Mouse (Mus musculus): ENCODE data around the gene Six1. TPM values are rescaled to one million over a fixed set of nuclear protein-coding genes. Genes with fewer than 3 reads are reported as not detected.

Gene Six1
- polyA plus RNA-seq, 1 experiment from 2014 or later = 8.3 TPM

DNA sequence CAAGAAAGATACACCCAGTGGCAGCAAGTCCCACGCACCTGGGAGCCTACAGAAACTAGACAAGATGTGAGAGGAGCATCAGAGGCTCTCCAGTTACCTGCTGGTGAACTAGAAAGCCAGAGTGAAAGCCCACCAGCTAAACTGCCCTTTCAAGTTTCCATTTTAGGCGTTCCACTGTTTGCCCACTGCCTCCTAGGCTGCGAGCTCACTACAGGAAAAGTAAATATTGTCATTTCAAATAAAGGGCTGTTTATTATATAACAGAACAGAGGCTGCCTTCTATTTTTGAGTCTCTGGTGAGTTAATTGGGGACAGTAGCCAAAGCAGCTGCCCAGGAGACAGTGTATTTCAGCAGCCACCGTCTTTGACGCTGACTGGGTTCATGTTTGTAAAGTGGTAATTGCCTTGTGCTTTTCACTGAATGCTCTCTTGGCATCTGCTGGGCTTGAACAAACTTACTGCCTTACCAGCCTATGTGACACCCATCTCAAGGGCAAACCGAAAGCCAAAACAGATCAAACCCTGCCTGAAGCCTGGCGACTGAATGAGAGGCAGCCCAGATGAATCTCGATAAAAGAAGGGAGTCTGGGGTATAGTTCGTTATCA, 7.2 kb upstream of the Six1 start:
- Histone ChIP-seq H3K27me3 (ENCODE audit: low read depth, poor library complexity, severe bottlenecking) (peaks cover 24% of the 10 kb centered on the region), H3K27ac (replicated peaks) (no peak overlapping the region), H3K9me3 (replicated peaks) (no peaks in the 10 kb centered on the region), H3K4me1 (no peaks in the 10 kb centered on the region), H3K36me3 (no peaks in the 10 kb centered on the region), H3K4me3 (no peak overlapping the region)
- WGBS = 65% methylated on average over 9 of the region's 9 CpGs
- no peak for DNase-seq (ENCODE audit: low spot score)

DNA sequence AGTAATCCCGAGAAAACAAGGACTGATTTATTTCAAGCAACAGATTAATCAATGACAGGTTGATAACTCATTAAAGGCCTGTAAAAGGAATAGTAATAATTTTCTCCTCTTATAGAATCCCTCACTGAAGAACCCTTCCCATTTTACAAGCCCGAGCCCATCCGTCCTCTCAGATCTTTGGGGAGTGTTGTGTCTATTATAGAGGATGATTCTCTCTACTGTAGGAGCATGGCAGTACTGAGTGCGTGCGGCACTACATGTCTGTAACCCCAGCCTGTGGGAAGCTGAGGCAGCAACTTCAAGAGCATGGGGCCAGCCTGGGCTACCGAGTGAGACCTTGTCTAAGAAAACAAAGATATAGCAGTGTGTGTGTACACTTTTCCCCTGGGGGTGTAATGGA, 3.8 kb upstream of the Six1 start:
- 94% methylated on average over 6 of the region's 6 CpGs for WGBS
- Histone ChIP-seq H3K9me3 (replicated peaks) (no peaks in the 10 kb centered on the region), H3K4me1 (peaks cover 29% of the 10 kb centered on the region), H3K27ac (replicated peaks) (no peak overlapping the region), H3K4me3 (no peak overlapping the region), H3K36me3 (no peaks in the 10 kb centered on the region), H3K27me3 (ENCODE audit: low read depth, poor library complexity, severe bottlenecking) (peaks cover 58% of the 10 kb centered on the region)
- DNase-seq (ENCODE audit: low spot score) = no peak

DNA sequence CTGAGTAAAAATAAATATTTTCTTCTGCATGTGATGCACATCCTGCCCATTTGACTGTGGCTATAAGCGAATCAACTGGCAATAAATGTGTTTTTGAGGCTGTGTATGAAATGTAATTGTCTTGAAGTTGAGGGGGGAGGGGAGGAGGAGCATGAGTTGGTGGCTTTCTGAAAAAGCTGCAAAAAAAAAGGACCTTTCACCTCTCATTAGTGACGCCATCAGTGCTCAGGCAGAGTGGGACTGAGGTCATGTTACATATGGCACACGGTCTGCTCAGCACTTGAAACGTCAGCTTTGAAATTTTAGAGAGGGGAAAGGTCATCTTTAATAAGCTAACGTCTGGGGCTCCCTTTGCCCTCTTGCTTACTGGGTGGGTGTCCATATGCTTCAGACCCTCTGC, 1.8 kb upstream of the Six1 start:
- H3K4me1 ChIP-seq = peaks cover 36% of the 10 kb centered on the region
- H3K27me3 ChIP-seq (ENCODE audit: low read depth, poor library complexity, severe bottlenecking) = peaks cover 78% of the 10 kb centered on the region
- DNase-seq (ENCODE audit: low spot score) = no peak
- 13% methylated on average over 5 of the region's 5 CpGs for WGBS
- no peaks in the 10 kb centered on the region for H3K36me3 ChIP-seq
- H3K9me3 ChIP-seq (replicated peaks) = no peaks in the 10 kb centered on the region
- no peak overlapping the region for H3K4me3 ChIP-seq
- no peak overlapping the region for H3K27ac ChIP-seq (replicated peaks)

DNA sequence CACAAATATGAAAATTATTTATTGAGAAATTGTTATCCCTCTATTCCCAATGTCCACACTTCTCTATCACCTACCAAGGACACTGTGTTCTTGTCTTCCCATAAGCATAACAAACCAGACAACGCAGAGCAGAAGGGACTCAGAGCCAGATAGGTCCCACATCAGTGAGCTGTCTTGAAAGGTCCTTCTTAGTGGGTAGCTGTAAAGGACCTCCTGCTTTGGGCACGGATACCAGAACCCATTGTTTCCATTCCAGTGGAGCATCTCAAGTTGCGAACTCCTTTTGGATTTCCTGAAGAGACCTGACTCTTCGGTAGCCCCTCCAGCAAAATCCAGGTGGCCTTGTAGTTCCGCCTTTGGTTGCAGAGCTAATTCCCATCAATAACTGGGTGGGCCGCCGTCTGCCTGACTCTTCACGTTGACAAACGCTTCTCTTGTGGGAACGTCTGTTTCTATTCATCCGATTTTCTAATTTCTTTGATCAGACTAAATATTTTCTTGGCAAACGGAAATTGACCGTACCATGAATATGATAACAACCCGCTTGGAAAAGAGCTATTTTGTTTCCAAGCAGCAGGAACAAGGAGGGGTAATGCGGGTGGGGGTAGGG, 994 bp upstream of the Six1 start:
- peaks cover 86% of the 10 kb centered on the region for H3K27me3 ChIP-seq (ENCODE audit: low read depth, poor library complexity, severe bottlenecking)
- H3K4me3 ChIP-seq = no peak overlapping the region
- H3K4me1 ChIP-seq = peaks cover 36% of the 10 kb centered on the region
- H3K36me3 ChIP-seq = no peaks in the 10 kb centered on the region
- no peaks in the 10 kb centered on the region for H3K9me3 ChIP-seq (replicated peaks)
- no peak for DNase-seq (ENCODE audit: low spot score)
- H3K27ac ChIP-seq (replicated peaks) = no peak overlapping the region
- 9% methylated on average over 15 of the region's 15 CpGs for WGBS

DNA sequence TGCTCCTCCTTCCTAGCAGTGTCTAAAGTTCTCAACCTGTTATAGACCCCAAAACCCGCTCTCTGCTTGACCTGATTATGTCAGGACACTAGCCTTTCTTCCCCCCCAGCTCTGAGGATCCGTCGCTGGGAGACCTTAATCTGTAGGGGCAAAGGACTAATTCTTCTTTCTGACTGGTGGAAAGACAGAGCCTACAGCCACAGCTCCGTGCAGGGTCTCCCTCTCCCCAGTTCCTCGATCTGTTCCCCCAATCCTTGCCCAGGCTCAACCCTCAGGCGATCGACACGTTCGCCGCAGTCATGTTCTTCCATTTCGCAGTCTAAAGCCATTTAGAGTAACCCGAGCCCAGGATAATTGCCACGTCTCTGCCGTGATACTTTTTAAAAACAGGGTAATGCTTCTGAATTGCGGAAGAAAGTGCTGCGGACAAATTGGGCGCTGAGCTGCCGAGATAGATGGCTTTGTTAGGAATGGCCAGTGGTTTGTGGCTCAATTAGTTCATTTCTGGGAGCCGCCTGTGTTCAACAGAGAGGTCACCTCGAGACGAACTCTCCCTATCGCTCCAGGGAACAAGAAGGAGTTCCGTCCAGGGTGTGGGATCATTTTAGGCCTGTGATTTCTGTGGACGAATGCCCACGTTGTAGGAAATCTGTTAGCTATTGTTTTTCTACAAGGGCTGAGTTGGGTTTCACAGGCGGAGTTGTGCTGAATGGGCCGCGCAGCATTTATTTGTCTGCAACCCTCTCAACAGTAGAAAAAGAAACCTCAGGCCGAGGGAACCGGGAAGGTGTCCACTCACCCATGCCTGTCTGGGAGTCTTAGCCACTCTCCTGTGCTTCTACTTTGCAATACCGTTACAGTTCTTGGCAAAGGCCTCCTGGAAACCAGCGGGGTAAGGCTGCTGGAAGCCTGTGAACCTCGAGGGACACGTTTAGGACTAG, 766 bp downstream of the Six1 start:
- Histone ChIP-seq H3K36me3 (no peaks in the 10 kb centered on the region), H3K4me3 (peak overlapping the region; percentile 54), H3K27me3 (ENCODE audit: low read depth, poor library complexity, severe bottlenecking) (peaks cover 100% of the 10 kb centered on the region), H3K27ac (replicated peaks) (no peak overlapping the region; the same call in 1 of the 2 replicates), H3K9me3 (replicated peaks) (no peaks in the 10 kb centered on the region), H3K4me1 (peaks cover 36% of the 10 kb centered on the region)
- peak; percentile 55 for DNase-seq (ENCODE audit: low spot score)
- under 1% methylated on average over 34 of the region's 34 CpGs for WGBS

DNA sequence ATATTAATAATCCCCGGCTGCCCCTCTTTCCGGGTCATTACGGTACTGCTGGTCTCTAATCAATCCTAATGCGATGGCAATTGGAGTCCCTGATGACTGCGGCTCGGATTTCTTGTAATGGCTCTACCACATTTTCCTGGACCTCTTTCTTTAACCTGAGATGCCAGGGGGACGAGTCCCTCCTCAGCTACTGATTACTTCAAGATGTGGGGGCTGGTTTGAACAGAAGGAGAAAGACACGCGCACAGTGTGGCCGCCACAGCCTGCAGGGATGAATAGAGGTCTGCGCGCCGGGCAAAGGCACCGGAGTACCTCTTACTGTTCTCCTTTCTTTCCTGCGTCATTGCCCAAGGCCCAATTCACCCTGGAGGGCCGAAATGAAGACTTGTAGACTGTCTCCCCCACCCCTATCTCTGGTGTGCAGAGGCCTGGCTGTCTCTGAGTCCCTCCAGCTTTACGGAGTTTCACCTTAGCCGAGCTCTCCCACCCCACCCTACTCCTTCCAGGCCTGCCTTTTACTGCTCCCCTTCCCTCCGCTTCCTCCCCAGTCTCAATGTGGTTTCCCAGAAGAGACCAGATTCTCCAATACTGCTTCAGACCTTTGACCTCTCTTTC, 1.5 kb downstream of the Six1 start:
- Histone ChIP-seq H3K9me3 (replicated peaks) (no peaks in the 10 kb centered on the region), H3K4me3 (peak overlapping the region; percentile 54; the same call in 1 of the 2 replicates), H3K4me1 (peaks cover 36% of the 10 kb centered on the region), H3K36me3 (no peaks in the 10 kb centered on the region), H3K27me3 (ENCODE audit: low read depth, poor library complexity, severe bottlenecking) (peaks cover 100% of the 10 kb centered on the region), H3K27ac (replicated peaks) (no peak overlapping the region)
- WGBS = under 1% methylated on average over 19 of the region's 19 CpGs
- peak; percentile 67 for DNase-seq (ENCODE audit: low spot score)

DNA sequence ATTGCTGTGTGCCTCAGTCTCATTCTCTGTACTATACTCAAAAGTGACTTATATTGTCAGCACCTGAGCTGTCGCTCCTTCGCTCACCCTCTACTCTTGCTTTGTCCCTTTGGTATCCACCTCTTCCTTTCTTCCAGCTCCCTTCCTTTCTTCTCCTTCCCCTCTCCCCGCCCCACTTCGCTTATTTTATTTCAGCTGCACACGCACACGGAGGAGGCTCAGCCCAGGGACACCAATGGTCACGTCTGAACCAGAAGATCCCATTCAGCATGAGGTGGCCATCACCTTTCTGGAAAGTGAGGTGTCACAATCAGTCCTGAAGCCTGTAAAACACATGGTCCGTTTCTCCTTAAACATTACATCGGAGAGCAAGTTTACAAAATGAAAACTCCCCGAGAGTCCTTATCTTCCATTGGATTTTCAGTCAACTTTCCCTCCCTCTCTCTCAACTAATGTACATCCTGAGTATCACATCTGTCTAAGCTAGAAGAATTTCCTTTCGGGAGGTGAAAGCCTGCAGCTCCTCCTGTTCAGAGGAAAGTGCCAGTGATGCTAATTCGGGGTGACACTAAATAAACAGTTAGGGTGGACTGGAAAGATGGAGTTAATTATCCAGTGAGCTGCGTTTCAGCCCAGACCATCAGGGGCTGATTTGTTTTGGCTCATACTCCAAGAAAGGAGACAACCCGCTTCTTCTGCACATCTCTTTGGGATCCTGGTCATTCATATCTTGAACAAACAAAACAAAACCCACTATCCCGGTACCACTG, 2.7 kb downstream of the Six1 start:
- Histone ChIP-seq H3K4me1 (peaks cover 48% of the 10 kb centered on the region), H3K36me3 (no peaks in the 10 kb centered on the region), H3K9me3 (replicated peaks) (no peaks in the 10 kb centered on the region), H3K27ac (replicated peaks) (no peak overlapping the region), H3K27me3 (ENCODE audit: low read depth, poor library complexity, severe bottlenecking) (peaks cover 100% of the 10 kb centered on the region), H3K4me3 (no peak overlapping the region)
- peak; percentile 40 for DNase-seq (ENCODE audit: low spot score)
- WGBS = under 1% methylated on average over 15 of the region's 15 CpGs

DNA sequence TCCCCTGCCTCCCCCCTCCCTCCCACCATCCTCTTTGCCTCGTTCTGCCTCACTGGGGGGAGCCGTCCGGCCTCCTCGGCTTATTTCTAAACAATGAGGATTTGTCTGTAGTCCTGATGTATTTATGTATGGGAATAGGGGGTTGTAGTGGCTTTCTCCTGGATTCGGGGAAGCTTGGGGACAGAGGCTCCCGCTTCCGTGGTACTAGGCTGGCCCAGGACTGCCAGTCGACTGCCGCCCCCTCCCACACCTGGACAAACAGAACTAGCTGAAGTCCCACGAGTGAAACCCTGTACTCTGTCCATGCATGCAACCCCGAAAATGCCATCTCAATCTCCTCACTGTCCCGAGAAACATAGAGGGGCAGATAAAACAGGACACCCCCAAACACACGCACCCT, 3.4 kb downstream of the Six1 start:
- H3K4me3 ChIP-seq = no peak overlapping the region
- peaks cover 53% of the 10 kb centered on the region for H3K4me1 ChIP-seq
- no peaks in the 10 kb centered on the region for H3K36me3 ChIP-seq
- peak; percentile 44 for DNase-seq (ENCODE audit: low spot score)
- peaks cover 100% of the 10 kb centered on the region for H3K27me3 ChIP-seq (ENCODE audit: low read depth, poor library complexity, severe bottlenecking)
- WGBS = 2% methylated on average over 13 of the region's 13 CpGs
- H3K9me3 ChIP-seq (replicated peaks) = no peaks in the 10 kb centered on the region
- H3K27ac ChIP-seq (replicated peaks) = no peak overlapping the region

DNA sequence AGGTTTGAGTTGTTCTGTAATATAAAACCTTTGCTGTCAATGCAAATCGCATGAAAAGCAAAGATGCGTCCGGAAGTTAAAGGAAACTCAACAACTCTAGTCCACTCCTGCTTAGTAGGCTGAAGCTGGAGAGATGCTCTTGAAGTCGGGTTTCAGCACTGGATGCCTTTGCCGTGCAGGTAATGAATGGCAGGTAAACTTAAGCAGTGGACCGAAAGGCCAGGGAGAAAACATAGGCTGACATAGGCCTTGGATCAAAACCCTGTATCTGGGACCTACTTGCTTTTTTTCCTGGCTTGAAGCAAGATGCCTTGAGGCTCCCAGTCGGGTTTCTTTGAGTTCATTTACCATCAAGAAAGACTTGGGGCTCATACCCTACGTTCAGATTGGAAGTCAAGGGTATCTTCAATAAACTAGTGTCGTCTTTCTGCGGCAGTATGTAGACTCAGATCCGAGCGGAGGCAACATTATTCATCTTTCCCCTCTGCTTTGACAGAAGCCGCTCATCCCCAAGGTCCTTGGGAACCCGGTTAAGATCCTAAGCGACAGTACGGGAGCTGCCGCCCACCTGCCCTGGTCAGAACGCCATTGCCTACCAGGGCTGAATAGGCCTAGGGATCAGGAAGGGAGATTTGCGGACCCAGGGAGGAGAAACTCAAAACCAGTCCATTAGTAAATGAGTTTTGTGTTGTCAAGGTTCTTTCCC, 4.0 kb downstream of the Six1 start:
- Histone ChIP-seq H3K4me3 (no peak overlapping the region), H3K4me1 (peaks cover 53% of the 10 kb centered on the region)
- DNase-seq (ENCODE audit: low spot score) = no peak

DNA sequence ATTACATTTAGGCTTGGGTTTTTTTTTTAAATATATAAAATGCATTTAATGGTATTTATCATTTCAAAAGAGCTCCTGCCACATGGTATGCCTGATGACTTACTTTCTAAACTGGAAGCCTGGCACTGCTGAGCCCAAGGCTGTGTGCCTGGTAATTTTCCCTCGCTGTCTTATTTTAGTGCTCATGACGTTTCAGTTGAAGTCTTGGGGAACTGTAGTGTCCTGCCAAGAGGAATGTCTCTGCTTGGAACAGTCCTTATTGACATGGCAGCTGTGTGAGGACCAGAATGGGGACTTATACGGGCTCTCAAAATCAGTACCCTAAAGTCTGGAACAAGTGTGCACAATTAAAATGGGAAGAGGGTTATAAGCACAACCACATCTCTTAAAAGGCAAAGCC, 5.2 kb downstream of the Six1 start:
- H3K36me3 ChIP-seq = no peaks in the 10 kb centered on the region
- no peak overlapping the region for H3K4me3 ChIP-seq
- DNase-seq (ENCODE audit: low spot score) = peak; percentile 19
- H3K27ac ChIP-seq (replicated peaks) = no peak overlapping the region
- no peaks in the 10 kb centered on the region for H3K9me3 ChIP-seq (replicated peaks)
- WGBS = 3% methylated on average over 3 of the region's 3 CpGs
- peaks cover 53% of the 10 kb centered on the region for H3K4me1 ChIP-seq
- peaks cover 100% of the 10 kb centered on the region for H3K27me3 ChIP-seq (ENCODE audit: low read depth, poor library complexity, severe bottlenecking)

More for the DNA sequence above, 4.0 kb downstream of the Six1 start:
- Histone ChIP-seq H3K9me3 (replicated peaks) (no peaks in the 10 kb centered on the region), H3K36me3 (no peaks in the 10 kb centered on the region), H3K27ac (replicated peaks) (no peak overlapping the region), H3K27me3 (ENCODE audit: low read depth, poor library complexity, severe bottlenecking) (peaks cover 100% of the 10 kb centered on the region)
- WGBS = 2% methylated on average over 19 of the region's 19 CpGs

DNA sequence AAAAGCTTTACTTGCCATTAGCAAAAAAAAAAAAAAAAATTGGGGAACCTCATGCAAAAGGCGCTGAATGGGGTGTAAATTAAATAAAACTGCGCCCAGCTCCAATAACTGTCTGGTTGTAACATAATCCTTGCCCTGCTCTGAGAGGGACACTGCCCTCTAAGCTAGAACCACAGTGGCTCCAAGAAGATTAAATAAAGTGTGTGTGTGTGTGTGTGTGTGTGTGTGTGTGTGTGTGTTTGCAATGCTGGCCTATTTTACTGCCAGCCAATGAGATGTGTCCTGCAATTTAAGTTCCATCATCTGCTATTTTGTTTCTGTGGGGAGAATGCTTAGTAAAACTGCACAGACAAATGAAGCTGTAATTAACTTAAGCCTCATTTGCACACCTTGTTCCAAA, 6.1 kb downstream of the Six1 start:
- WGBS = 0% methylated on average over 2 of the region's 2 CpGs
- H3K9me3 ChIP-seq (replicated peaks) = no peaks in the 10 kb centered on the region
- peaks cover 100% of the 10 kb centered on the region for H3K27me3 ChIP-seq (ENCODE audit: low read depth, poor library complexity, severe bottlenecking)
- H3K4me3 ChIP-seq = no peak overlapping the region
- DNase-seq (ENCODE audit: low spot score) = peak; percentile 16
- H3K36me3 ChIP-seq = no peaks in the 10 kb centered on the region
- H3K27ac ChIP-seq (replicated peaks) = no peak overlapping the region
- peaks cover 46% of the 10 kb centered on the region for H3K4me1 ChIP-seq

Measured in midbrain, embryonic 10.5 days (tissue).